19 mouse cellular contexts compared by ENCODE assay signal in genomic region chr2:75069321-75069720, GRCm38 (mm10).
DNase-seq lines count a peak whose midpoint lies in the region; ATAC-seq lines count a peak whose summit lies in the region.
"Had no signal": no experiment of that assay in that cellular context is flagged by ENCODE, and none has a peak within 500 bp of the region (broad histone marks: within the 10 kb centered on the region; RNA-seq: fewer than 3 reads in every experiment).

No protein-coding gene starts in this region.

- peak; percentile 35 for DNase-seq in CD4-positive, CD25-positive, alpha-beta regulatory T cell, adult 2 months (ENCODE audit: low read depth, low spot score)
- DNase-seq in thymus, postnatal 0 days (ENCODE audit: low spot score) = peak; percentile 75
- DNase-seq in thymus, postnatal 10 days (ENCODE audit: low spot score in 2 of 2) = no peak
- peak; percentile 68 for DNase-seq in CD4-positive helper T cell, adult 2 months (ENCODE audit: low read depth, low spot score)
- no peak for DNase-seq in ovary, postnatal 10 days (ENCODE audit: low spot score)
- no peak for DNase-seq in lung, postnatal 25 days (ENCODE audit: low spot score)
- DNase-seq: adrenal gland, postnatal 10 days; adrenal gland, postnatal 36 days; cerebellum, adult 18-20 months; cerebellum, adult 9-10 months; cerebellum, postnatal 14 days; forebrain, postnatal 0 days; gastrocnemius, adult 2 months; gastrocnemius, postnatal 14 days; heart, adult 11 months had no signal

- ATAC-seq in CD4-positive, CD25-positive, alpha-beta regulatory T cell, adult 4 months = no peak
- peak; percentile 38 for ATAC-seq in activated CD4-positive, CD25-positive, alpha-beta regulatory T cell, adult 4 months
- ATAC-seq: forebrain, embryonic 14.5 days; forebrain, postnatal 0 days; Patski had no signal

Comparison
In these comparisons a context has a peak if more than half of its experiments do, and no peak if none do; other contexts are left out.
1. DNase-seq: peak in CD4-positive, CD25-positive, alpha-beta regulatory T cell, adult 2 months (single experiment), thymus, postnatal 0 days (single experiment) and CD4-positive helper T cell, adult 2 months (single experiment); none in thymus, postnatal 10 days (0 of 2), ovary, postnatal 10 days (single experiment) and lung, postnatal 25 days (single experiment).